Mouse (Mus musculus) MEL (cell line): Measurements from ENCODE around the gene Card10.

ENCODE experiments used
- CHD1 ChIP-seq: IDR thresholded peaks from 2 replicates; pipeline ENCODE4 v1.6.1; 2012; ENCODE audit warnings: low read depth, mild to moderate bottlenecking, inconsistent platforms, low read length, improper control_type of control experiment
- CHD2 ChIP-seq: IDR thresholded peaks from 2 replicates; pipeline ENCODE4 v1.6.1; 2011; ENCODE audit warnings: low read length, improper control_type of control experiment
- CTCF ChIP-seq, 3 experiments: IDR thresholded peaks in 2 of 3; conservative IDR thresholded peaks in 1 of 3; 2 replicates each; pipeline ENCODE4 v1.5.1; 2011 to 2012; ENCODE audit warnings: low read length in 3 of 3, low read depth in 2 of 3, mild to moderate bottlenecking in 2 of 3, improper control_type of control experiment in 1 of 3, inconsistent platforms in 1 of 3, mixed read lengths in 1 of 3, moderate library complexity in 1 of 3; ENCODE audit not compliant: control insufficient read depth in 1 of 3, insufficient read depth in 1 of 3, poor library complexity in 1 of 3, severe bottlenecking in 1 of 3
- HCFC1 ChIP-seq: IDR thresholded peaks from 2 replicates; pipeline ENCODE4 v1.6.1; 2012; ENCODE audit warnings: low read depth, mild to moderate bottlenecking, inconsistent platforms, low read length, improper control_type of control experiment, moderate library complexity
- JUND ChIP-seq: IDR thresholded peaks from 2 replicates; pipeline ENCODE4 v1.6.1; 2011; ENCODE audit warnings: low read depth, mild to moderate bottlenecking, improper control_type of control experiment, low read length
- MAX ChIP-seq: IDR thresholded peaks from 2 replicates; pipeline ENCODE4 v1.6.1; 2011; ENCODE audit warnings: low read length, improper control_type of control experiment
- MYC ChIP-seq: IDR thresholded peaks from 2 replicates; pipeline ENCODE4 v1.6.1; 2011; ENCODE audit warnings: low read depth, mild to moderate bottlenecking, low read length, improper control_type of control experiment, moderate library complexity
- NELFE ChIP-seq: IDR thresholded peaks from 2 replicates; pipeline ENCODE4 v1.6.1; 2011; ENCODE audit warnings: low read depth, low read length, improper control_type of control experiment
- POLR2A ChIP-seq, 2 experiments: IDR thresholded peaks; 2 replicates each; pipeline ENCODE4 v1.6.1; 2011 to 2012; ENCODE audit warnings: low read length in 2 of 2, mild to moderate bottlenecking in 2 of 2, control low read depth in 1 of 2, improper control_type of control experiment in 1 of 2, low read depth in 1 of 2, moderate library complexity in 1 of 2; ENCODE audit not compliant: control insufficient read depth in 1 of 2, insufficient read depth in 1 of 2, poor library complexity in 1 of 2
- RAD21 ChIP-seq: IDR thresholded peaks from 2 replicates; pipeline ENCODE4 v1.6.1; 2011; ENCODE audit warnings: mild to moderate bottlenecking, low read depth, low read length, improper control_type of control experiment
- SIN3A ChIP-seq: IDR thresholded peaks from 2 replicates; pipeline ENCODE4 v1.6.1; 2012; ENCODE audit warnings: low read length, improper control_type of control experiment, inconsistent platforms
- UBTF ChIP-seq: IDR thresholded peaks from 2 replicates; pipeline ENCODE4 v1.6.1; 2012; ENCODE audit warnings: low read depth, mild to moderate bottlenecking, inconsistent platforms, low read length, improper control_type of control experiment, moderate library complexity, borderline replicate concordance; ENCODE audit not compliant: insufficient read depth
- USF1 ChIP-seq: IDR thresholded peaks from 2 replicates; pipeline ENCODE4 v1.6.1; 2014; ENCODE audit warnings: low read depth, mild to moderate bottlenecking, inconsistent platforms, low read length, improper control_type of control experiment, moderate library complexity

DNA sequence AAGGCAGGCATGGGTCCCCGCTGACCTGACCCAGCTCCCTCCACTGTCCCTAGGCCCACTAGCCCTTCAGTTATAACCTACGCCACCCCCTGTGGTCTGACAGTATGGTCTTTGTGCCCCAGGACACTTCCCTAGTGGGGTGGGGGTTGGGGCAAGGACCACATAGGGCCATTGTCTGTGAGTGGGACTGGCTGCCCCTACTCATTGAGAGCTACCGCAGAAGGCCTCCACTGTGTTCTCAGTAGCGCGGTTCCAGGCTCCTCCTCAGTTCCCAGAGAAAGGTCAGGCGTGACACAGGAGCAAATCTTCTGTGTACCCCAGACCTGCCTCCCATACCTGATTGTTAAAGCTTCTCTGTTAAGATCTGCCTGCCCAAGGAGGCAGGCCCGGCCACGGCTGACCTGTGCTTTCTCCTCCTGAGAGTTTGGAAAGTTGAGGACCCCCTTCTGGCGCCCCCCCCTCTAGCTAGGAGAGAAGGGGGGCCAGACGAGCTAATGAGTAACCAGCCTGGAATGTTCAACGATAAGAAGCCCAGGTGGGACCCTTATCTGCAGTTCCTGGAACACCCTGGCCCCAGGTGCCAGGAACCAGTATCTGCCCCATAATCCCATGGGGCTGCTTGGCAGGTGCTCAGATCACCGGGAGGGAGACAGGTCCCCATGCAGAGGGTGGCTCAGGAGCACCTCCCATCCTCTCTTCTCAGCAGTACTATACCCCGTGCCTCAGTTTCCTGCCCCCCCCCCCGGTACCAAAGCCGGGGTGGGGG lies 47.4 kb upstream of the Card10 start:
- TF ChIP-seq CHD2 (no peak), RAD21 (no peak), CHD1 (no peak), CTCF (IDR thresholded peaks at IDR 0.05 in 2 of 3, conservative IDR thresholded peaks at IDR 0.05 in 1 of 3; ENCODE audit: control insufficient read depth in 1 of 3, insufficient read depth in 1 of 3, low read depth in 2 of 3, low read length in 3 of 3, poor library complexity in 1 of 3, severe bottlenecking in 1 of 3) (no peak), SIN3A (no peak), HCFC1 (no peak), UBTF (no peak), MYC (no peak), JUND (no peak), MAX (no peak), USF1 (no peak), NELFE (no peak), POLR2A (IDR thresholded peaks at IDR 0.05; ENCODE audit: control insufficient read depth in 1 of 2, insufficient read depth in 1 of 2, low read depth in 1 of 2, low read length in 2 of 2, poor library complexity in 1 of 2) (no peak)
